Mouse (Mus musculus): Measurements from ENCODE around the gene Tiam1. TPM values are rescaled to one million over a fixed set of nuclear protein-coding genes. Genes with fewer than 3 reads are reported as not detected.
A peak's percentile ranks its signal among the peaks of the same experiment; 100 is the strongest.

Tiam1 gene
- polyA plus RNA-seq, 1 experiment from 2014 or later: 7.4 TPM

DNA sequence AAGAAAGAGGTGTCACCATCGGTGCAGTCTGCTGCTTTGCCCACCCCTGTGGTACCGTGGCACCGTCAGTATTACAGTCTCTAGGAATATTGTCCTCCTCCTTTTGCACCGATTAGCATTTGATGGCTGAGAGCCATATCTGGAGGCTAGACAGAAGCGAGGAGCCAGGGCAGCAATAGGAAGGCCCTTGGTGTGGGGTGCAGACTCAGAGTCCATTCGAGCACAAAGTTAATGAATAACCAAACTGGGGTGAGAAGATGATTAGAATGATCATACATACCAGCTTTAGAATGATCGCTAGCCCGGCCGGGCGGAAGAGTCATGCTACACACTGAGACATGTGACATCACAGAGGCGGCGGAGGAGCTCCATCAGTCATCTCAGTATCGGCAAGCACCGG lies 180.7 kb downstream of the Tiam1 start:
- H3K4me3 ChIP-seq (ENCODE audit: low read length): no peak overlapping the region
- no peak overlapping the region for H3K9ac ChIP-seq (ENCODE audit: low read depth, low read length)
- peaks cover 25% of the 10 kb centered on the region for H3K4me1 ChIP-seq (ENCODE audit: control insufficient read depth, insufficient read depth, low read length)
- H3K4me2 ChIP-seq (ENCODE audit: low read depth, low read length): no peak overlapping the region
- 72% methylated on average over 14 of the region's 14 CpGs for WGBS
- peak overlapping the region; percentile 42; the same call in 1 of the 2 replicates for H3K27ac ChIP-seq (ENCODE audit: low read length)
- no peaks in the 10 kb centered on the region for H3K27me3 ChIP-seq (replicated peaks; ENCODE audit: control insufficient read depth, insufficient read depth, low read length)
- H3K9me3 ChIP-seq (ENCODE audit: control insufficient read depth, low read length): peaks cover 8% of the 10 kb centered on the region; the same call in 1 of the 2 replicates
- no peaks in the 10 kb centered on the region for H3K36me3 ChIP-seq (ENCODE audit: control insufficient read depth, insufficient read depth, low read length)
- peak; percentile 94 for ATAC-seq

DNA sequence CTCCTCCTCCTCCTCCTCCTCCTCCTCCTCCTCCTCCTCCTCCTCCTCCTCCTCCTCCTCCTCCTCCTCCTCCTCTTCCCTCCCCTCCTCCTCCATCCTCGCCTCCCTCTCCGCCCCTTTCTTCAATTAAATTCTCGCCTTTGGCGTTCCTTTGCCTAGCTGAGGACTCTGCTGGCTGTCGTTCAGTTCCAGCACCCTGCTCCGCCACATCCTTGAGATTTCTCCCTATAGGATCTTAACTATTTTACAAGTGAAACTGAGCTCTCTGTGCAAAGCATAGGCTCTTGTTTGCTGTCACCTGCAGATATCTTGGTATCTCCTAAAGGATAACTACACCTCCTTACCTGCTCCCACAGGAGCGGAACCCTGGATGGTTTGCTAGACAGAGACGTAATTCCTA lies 182.7 kb downstream of the Tiam1 start:
- WGBS: 16% methylated on average over 6 of the region's 8 CpGs
- Histone ChIP-seq H3K36me3 (ENCODE audit: control insufficient read depth, insufficient read depth, low read length) (no peaks in the 10 kb centered on the region), H3K4me3 (ENCODE audit: low read length) (peak overlapping the region; percentile 53), H3K9ac (ENCODE audit: low read depth, low read length) (no peak overlapping the region), H3K27ac (ENCODE audit: low read length) (no peak overlapping the region), H3K27me3 (replicated peaks; ENCODE audit: control insufficient read depth, insufficient read depth, low read length) (no peaks in the 10 kb centered on the region), H3K4me2 (ENCODE audit: low read depth, low read length) (peak overlapping the region; percentile 90), H3K9me3 (ENCODE audit: control insufficient read depth, low read length) (peaks cover 7% of the 10 kb centered on the region; the same call in 1 of the 2 replicates), H3K4me1 (ENCODE audit: control insufficient read depth, insufficient read depth, low read length) (peaks cover 28% of the 10 kb centered on the region)
- no peak for ATAC-seq

DNA sequence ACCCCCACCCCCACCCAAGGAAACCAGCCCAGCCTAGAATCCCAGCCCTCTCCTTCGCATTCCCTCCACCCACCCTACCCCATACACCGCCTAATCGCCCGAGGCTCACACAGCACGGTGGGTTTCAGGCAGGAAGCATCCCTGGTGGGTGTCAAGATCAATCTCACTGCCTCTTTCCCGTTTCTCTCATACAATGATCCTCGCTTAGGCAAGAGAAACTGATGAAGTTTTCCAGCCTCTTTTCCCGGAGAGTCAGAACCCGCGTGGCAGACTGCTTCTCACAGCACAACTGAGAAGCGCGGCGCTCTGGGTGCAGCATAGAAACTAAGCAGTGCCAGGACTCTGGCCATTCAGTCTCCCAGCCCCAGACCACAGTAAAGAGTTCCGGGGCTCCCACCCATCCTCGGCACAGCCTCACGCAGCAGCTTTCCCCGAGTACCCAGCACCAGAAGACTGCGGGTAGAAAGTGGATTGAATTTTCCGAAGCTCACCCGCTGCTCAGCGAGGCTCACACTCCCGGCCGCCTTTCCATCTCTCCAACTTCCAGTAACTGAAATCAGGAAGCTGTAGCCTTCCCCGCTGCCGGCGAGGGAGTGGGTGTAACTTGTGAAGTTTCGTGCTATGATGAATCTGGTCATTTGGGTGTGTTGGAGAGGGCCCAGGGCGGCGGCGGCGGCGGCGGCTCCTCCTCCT lies 183.2 kb downstream of the Tiam1 start:
- H3K4me2 ChIP-seq (ENCODE audit: low read depth, low read length): peak overlapping the region; percentile 90
- ATAC-seq: peak; percentile 60
- WGBS: under 1% methylated on average over 33 of the region's 33 CpGs
- no peaks in the 10 kb centered on the region for H3K36me3 ChIP-seq (ENCODE audit: control insufficient read depth, insufficient read depth, low read length)
- H3K27ac ChIP-seq (ENCODE audit: low read length): 0 out of 2 replicates have a peak overlapping the region, but pooled peaks have one; percentile 51
- H3K4me3 ChIP-seq (ENCODE audit: low read length): peak overlapping the region; percentile 53
- peaks cover 5% of the 10 kb centered on the region; the same call in 1 of the 2 replicates for H3K9me3 ChIP-seq (ENCODE audit: control insufficient read depth, low read length)
- no peaks in the 10 kb centered on the region for H3K27me3 ChIP-seq (replicated peaks; ENCODE audit: control insufficient read depth, insufficient read depth, low read length)
- peaks cover 28% of the 10 kb centered on the region for H3K4me1 ChIP-seq (ENCODE audit: control insufficient read depth, insufficient read depth, low read length)
- peak overlapping the region; percentile 68 for H3K9ac ChIP-seq (ENCODE audit: low read depth, low read length)

DNA sequence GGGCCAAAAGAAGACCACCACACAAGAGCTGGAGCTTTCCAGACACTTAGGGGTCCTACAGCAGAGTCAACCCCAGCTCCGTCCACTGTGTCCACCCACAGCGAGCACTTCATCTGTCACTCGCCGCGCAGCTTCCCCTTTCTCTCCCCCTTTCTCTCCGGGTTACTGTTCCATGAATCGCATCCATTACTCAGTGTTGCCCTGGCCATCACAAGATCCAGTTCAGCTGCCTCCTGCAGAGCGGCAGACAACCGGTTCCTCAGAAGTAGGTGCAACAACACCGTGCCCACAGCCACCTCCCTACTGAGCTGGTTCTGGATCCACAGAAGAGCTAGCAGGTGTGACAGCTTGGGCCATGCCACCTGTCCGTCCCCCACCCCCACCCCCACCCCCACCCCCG lies 184.6 kb downstream of the Tiam1 start:
- peaks cover 33% of the 10 kb centered on the region for H3K4me1 ChIP-seq (ENCODE audit: control insufficient read depth, insufficient read depth, low read length)
- WGBS: 32% methylated on average over 12 of the region's 12 CpGs
- H3K9ac ChIP-seq (ENCODE audit: low read depth, low read length): no peak overlapping the region; the same call in 1 of the 2 replicates
- H3K9me3 ChIP-seq (ENCODE audit: control insufficient read depth, low read length): no peaks in the 10 kb centered on the region
- no peaks in the 10 kb centered on the region for H3K27me3 ChIP-seq (replicated peaks; ENCODE audit: control insufficient read depth, insufficient read depth, low read length)
- no peaks in the 10 kb centered on the region for H3K36me3 ChIP-seq (ENCODE audit: control insufficient read depth, insufficient read depth, low read length)
- H3K4me3 ChIP-seq (ENCODE audit: low read length): peak overlapping the region; percentile 8; the same call in 1 of the 2 replicates
- no peak for ATAC-seq
- no peak overlapping the region for H3K27ac ChIP-seq (ENCODE audit: low read length)
- H3K4me2 ChIP-seq (ENCODE audit: low read depth, low read length): peak overlapping the region; percentile 26; the same call in 1 of the 2 replicates

DNA sequence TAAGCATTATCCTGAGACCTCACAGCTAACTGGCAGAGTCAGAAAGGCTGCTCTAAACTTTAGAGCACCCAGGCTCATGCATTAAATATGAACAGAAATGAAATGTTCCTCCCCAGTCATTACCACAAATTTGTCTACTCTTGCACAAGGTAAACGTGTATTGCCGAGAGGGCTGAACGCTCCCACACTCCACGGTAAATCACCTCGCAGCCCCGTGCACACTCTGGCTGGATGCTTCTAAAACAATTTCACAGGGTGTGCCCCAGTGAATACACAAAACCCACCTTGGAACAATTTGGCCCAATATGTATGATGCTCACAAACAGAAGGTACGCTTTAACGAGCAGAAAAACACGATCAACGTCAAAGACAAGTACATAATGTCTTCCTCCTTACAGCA lies 185.5 kb downstream of the Tiam1 start:
- Histone ChIP-seq H3K9me3 (ENCODE audit: control insufficient read depth, low read length) (no peaks in the 10 kb centered on the region), H3K27me3 (replicated peaks; ENCODE audit: control insufficient read depth, insufficient read depth, low read length) (no peaks in the 10 kb centered on the region), H3K27ac (ENCODE audit: low read length) (no peak overlapping the region), H3K9ac (ENCODE audit: low read depth, low read length) (no peak overlapping the region), H3K36me3 (ENCODE audit: control insufficient read depth, insufficient read depth, low read length) (no peaks in the 10 kb centered on the region), H3K4me1 (ENCODE audit: control insufficient read depth, insufficient read depth, low read length) (peaks cover 36% of the 10 kb centered on the region), H3K4me3 (ENCODE audit: low read length) (no peak overlapping the region), H3K4me2 (ENCODE audit: low read depth, low read length) (no peak overlapping the region)
- ATAC-seq: no peak
- WGBS: 69% methylated on average over 10 of the region's 10 CpGs

DNA sequence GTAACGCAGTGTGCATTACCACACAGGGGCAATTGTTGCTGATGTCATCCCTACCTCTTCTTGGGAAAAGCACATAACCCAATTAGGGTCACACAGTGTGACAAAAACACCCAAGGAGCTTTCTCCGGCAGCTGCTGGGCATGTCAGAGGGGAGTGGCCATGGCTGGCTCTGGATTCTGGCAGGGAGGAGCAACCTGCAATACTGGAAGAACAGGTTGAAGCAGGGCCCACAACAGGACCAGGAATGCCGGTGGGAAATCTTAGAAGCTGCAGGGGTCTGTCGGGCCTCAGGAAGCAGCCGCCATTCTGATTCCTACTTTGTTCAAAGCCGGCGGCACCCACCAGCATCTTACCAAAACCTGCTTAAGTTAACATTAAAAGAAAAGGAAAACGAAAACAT lies 189.0 kb downstream of the Tiam1 start:
- H3K9ac ChIP-seq (ENCODE audit: low read depth, low read length): no peak overlapping the region
- peak overlapping the region; percentile 79 for H3K27ac ChIP-seq (ENCODE audit: low read length)
- 46% methylated on average over 8 of the region's 8 CpGs for WGBS
- H3K27me3 ChIP-seq (replicated peaks; ENCODE audit: control insufficient read depth, insufficient read depth, low read length): no peaks in the 10 kb centered on the region
- H3K9me3 ChIP-seq (ENCODE audit: control insufficient read depth, low read length): no peaks in the 10 kb centered on the region
- H3K36me3 ChIP-seq (ENCODE audit: control insufficient read depth, insufficient read depth, low read length): no peaks in the 10 kb centered on the region
- no peak overlapping the region for H3K4me3 ChIP-seq (ENCODE audit: low read length)
- peak; percentile 90 for ATAC-seq
- H3K4me2 ChIP-seq (ENCODE audit: low read depth, low read length): peak overlapping the region; percentile 6; the same call in 1 of the 2 replicates
- peaks cover 24% of the 10 kb centered on the region for H3K4me1 ChIP-seq (ENCODE audit: control insufficient read depth, insufficient read depth, low read length)

DNA sequence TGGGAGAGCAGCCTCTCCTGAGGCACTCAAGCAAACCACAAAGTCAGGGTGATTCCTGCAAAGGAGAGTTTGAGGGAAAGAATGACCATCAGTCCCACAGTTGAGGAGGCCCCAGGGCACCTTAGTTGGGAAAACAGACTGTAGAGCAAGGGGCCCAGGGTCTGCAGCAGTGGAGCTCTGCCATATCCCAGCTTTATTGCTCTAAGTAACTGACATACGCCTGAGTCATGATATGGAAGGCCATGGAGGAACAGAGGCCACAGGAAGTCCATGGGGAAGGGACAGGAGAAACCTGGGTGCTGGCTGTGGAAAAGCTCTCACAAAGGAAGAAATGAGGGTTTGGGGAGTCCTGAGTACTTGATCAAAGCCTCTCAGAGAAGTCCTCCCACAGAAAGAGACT lies 189.5 kb downstream of the Tiam1 start:
- Histone ChIP-seq H3K9ac (ENCODE audit: low read depth, low read length) (no peak overlapping the region), H3K36me3 (ENCODE audit: control insufficient read depth, insufficient read depth, low read length) (no peaks in the 10 kb centered on the region), H3K4me1 (ENCODE audit: control insufficient read depth, insufficient read depth, low read length) (peaks cover 20% of the 10 kb centered on the region), H3K9me3 (ENCODE audit: control insufficient read depth, low read length) (no peaks in the 10 kb centered on the region), H3K27me3 (replicated peaks; ENCODE audit: control insufficient read depth, insufficient read depth, low read length) (no peaks in the 10 kb centered on the region), H3K4me3 (ENCODE audit: low read length) (no peak overlapping the region), H3K4me2 (ENCODE audit: low read depth, low read length) (peak overlapping the region; percentile 6; the same call in 1 of the 2 replicates), H3K27ac (ENCODE audit: low read length) (peak overlapping the region; percentile 79)
- WGBS: 58% methylated on average over 1 of the region's 1 CpGs
- peak; percentile 80 for ATAC-seq

DNA sequence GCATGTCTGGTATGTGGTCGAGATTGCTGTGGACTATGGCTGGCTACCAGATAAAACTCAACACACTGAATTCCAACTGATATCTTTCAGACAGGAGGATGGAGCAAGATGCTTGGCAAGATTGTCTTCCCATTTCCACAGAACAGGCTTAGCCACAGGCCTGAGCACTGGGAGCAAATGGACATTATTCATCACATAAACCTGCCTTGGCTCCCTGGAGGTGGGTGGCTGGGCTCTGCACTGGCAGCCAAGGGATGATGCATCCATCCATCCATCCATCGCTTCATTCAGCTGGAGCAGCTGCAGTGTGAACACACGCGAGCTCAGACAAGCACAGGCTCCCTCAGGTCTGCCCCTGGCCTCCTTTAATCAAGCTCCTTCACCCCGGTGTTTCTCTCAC lies 190.7 kb downstream of the Tiam1 start:
- no peak overlapping the region for H3K4me3 ChIP-seq (ENCODE audit: low read length)
- H3K4me2 ChIP-seq (ENCODE audit: low read depth, low read length): no peak overlapping the region
- ATAC-seq: no peak
- H3K9me3 ChIP-seq (ENCODE audit: control insufficient read depth, low read length): no peaks in the 10 kb centered on the region
- H3K27me3 ChIP-seq (replicated peaks; ENCODE audit: control insufficient read depth, insufficient read depth, low read length): no peaks in the 10 kb centered on the region
- no peaks in the 10 kb centered on the region for H3K36me3 ChIP-seq (ENCODE audit: control insufficient read depth, insufficient read depth, low read length)
- 76% methylated on average over 5 of the region's 5 CpGs for WGBS
- no peak overlapping the region for H3K9ac ChIP-seq (ENCODE audit: low read depth, low read length)
- H3K4me1 ChIP-seq (ENCODE audit: control insufficient read depth, insufficient read depth, low read length): peaks cover 15% of the 10 kb centered on the region; the same call in 1 of the 2 replicates
- no peak overlapping the region for H3K27ac ChIP-seq (ENCODE audit: low read length)

DNA sequence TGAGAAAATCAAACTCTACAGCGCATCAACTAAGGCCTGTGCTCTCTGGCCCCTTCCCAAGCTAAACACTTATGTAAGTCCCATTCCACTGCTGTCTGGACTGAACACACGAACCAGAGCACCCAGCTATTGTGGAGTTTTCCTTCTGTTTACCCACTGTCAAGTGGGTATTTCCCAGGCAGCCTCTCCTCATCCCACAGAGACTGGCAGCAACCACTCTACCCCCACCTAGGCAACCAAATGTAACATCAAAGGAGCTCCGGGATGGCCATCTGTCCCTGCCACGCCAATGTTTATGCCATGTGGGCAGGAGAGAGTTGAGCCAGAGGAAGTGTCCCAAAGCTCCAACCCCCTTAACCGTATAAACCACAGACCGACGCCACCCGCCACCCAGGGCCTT lies 192.8 kb downstream of the Tiam1 start:
- Histone ChIP-seq H3K9ac (ENCODE audit: low read depth, low read length) (no peak overlapping the region), H3K4me1 (ENCODE audit: control insufficient read depth, insufficient read depth, low read length) (peaks cover 12% of the 10 kb centered on the region; the same call in 1 of the 2 replicates)

More for the DNA sequence above, 192.8 kb downstream of the Tiam1 start:
- Histone ChIP-seq H3K9me3 (ENCODE audit: control insufficient read depth, low read length) (no peaks in the 10 kb centered on the region), H3K4me2 (ENCODE audit: low read depth, low read length) (no peak overlapping the region), H3K27ac (ENCODE audit: low read length) (no peak overlapping the region), H3K27me3 (replicated peaks; ENCODE audit: control insufficient read depth, insufficient read depth, low read length) (no peaks in the 10 kb centered on the region), H3K36me3 (ENCODE audit: control insufficient read depth, insufficient read depth, low read length) (no peaks in the 10 kb centered on the region), H3K4me3 (ENCODE audit: low read length) (no peak overlapping the region)
- WGBS: 61% methylated on average over 8 of the region's 8 CpGs
- ATAC-seq: no peak
